Mouse (Mus musculus) brain, embryonic 14.5 days (tissue): ENCODE data around the gene Fmnl2.

ENCODE experiments used
- CTCF ChIP-seq: fragments of 200-500 bp; IDR thresholded peaks from 2 replicates; pipeline ENCODE4 v1.5.1; 2012; ENCODE audit warnings: inconsistent platforms, mild to moderate bottlenecking, moderate library complexity, borderline replicate concordance; ENCODE audit not compliant: insufficient read depth, insufficient read length; ENCODE audit errors: extremely low read depth
- POLR2A ChIP-seq: fragments of 200-500 bp; IDR thresholded peaks from 2 replicates; pipeline ENCODE4 v1.6.1; 2012; ENCODE audit warnings: mild to moderate bottlenecking, inconsistent platforms, borderline replicate concordance; ENCODE audit not compliant: poor library complexity, insufficient read depth, insufficient read length, severe bottlenecking; ENCODE audit errors: extremely low read depth

DNA sequence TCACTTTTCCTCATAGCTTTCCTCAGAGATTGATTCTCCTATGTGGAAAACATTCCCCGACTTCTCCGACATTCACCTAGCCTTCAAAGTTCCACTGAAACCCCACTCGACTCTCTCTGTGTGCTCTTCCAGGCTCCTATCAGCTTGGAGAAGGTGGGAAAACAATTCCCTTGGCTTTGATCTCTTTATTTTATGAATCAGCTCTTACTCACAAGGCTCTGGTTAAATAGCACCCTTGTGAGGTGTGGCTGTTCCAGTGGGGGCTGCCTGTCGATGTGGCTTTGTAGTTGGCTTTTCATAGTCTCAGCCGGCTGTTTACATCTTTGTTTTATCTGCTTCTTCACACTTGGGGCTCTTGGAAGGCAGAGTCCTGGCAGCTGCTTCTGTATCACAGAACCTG lies 10.5 kb downstream of the Fmnl2 start:
- TF ChIP-seq CTCF (no peak), POLR2A (no peak)
